Mouse (Mus musculus): ENCODE results near the gene Klrg1. TPM values are rescaled to one million over a fixed set of nuclear protein-coding genes. Genes with fewer than 3 reads are reported as not detected.

Gene Klrg1
- polyA plus RNA-seq, 1 experiment from 2014 or later = 0.43 TPM

- Histone ChIP-seq H3K27me3 (no peaks in the 10 kb centered on the region), H3K36me3 (ENCODE audit: poor library complexity, severe bottlenecking) (no peaks in the 10 kb centered on the region), H3K9ac (no peak overlapping the region), H3K4me3 (no peak overlapping the region), H3K9me3 (replicated peaks) (no peaks in the 10 kb centered on the region), H3K4me2 (no peak overlapping the region), H3K27ac (no peak overlapping the region), H3K4me1 (no peaks in the 10 kb centered on the region)
- no peak for ATAC-seq
- 26% methylated on average over 1 of the region's 1 CpGs for WGBS
Measured at GRCm38 (mm10) chr6:122252146-122252545, 30.5 kb downstream of the Klrg1 start.

GRCm38 (mm10) chr6:122250033-122250432 is 32.6 kb downstream of the Klrg1 start:
- ATAC-seq = no peak
- Histone ChIP-seq H3K36me3 (ENCODE audit: poor library complexity, severe bottlenecking) (no peaks in the 10 kb centered on the region), H3K4me1 (no peaks in the 10 kb centered on the region), H3K27ac (no peak overlapping the region), H3K27me3 (no peaks in the 10 kb centered on the region), H3K4me3 (no peak overlapping the region), H3K4me2 (no peak overlapping the region), H3K9me3 (replicated peaks) (no peaks in the 10 kb centered on the region), H3K9ac (no peak overlapping the region)
- WGBS = 80% methylated on average over 4 of the region's 4 CpGs

Other genes with a start within 250 kb of the Klrg1 start
- 58.9 and 64.8 TPM in 2 replicates for gene M6pr, start 25.8 kb upstream of the Klrg1 start, polyA plus RNA-seq (2015; fragmentation: Nextera tagmentation; extraction: Ambion mirVana)
- 29.9 and 33.0 TPM in 2 replicates for gene Phc1, start 57.7 kb upstream of the Klrg1 start, polyA plus RNA-seq (2015; fragmentation: Nextera tagmentation; extraction: Ambion mirVana)
- gene Rimklb, start 215.9 kb upstream of the Klrg1 start, polyA plus RNA-seq (2015; fragmentation: Nextera tagmentation; extraction: Ambion mirVana) = 81.1 and 81.7 TPM in 2 replicates
- gene Mfap5, start 223.0 kb upstream of the Klrg1 start, polyA plus RNA-seq (2015; fragmentation: Nextera tagmentation; extraction: Ambion mirVana) = 1.0 and 1.2 TPM in 2 replicates

Data from forebrain, embryonic 13.5 days (tissue).